In the genomic region with DNA sequence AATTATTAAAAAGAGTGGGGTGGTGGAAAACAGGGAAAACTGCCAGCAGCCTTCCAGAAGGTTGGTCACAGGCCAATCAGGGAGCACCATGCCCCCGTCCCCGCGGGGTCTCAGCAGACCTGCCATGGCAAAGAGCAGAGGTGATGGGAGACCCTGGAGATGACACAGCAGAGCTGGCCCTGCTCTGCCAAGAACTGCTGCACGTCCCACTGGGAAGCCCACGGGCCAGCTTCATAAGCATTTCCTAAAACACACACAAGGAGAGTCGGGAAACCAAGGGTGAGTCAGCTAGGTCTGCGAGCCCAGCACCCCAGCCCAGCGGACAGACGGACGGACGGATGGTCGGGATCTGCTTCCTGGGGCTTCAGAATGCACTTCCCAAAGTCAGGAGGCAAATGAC, we compare ENCODE assay signal across 8 mouse cellular contexts.
DNase-seq lines count a peak whose midpoint lies in the region; ATAC-seq lines count a peak whose summit lies in the region.

No protein-coding gene starts in this region.

- H3K27ac ChIP-seq in kidney, embryonic 15.5 days = no peak overlapping the region
- peak overlapping the region; percentile 73 for H3K27ac ChIP-seq in hindbrain, embryonic 13.5 days
- no peak overlapping the region for H3K27ac ChIP-seq in liver, embryonic 12.5 days

- no peak overlapping the region for H3K9ac ChIP-seq in kidney, embryonic 15.5 days
- H3K9ac ChIP-seq in hindbrain, embryonic 13.5 days = no peak overlapping the region
- no peak overlapping the region for H3K9ac ChIP-seq in liver, embryonic 12.5 days

- H3K4me2 ChIP-seq in kidney, embryonic 15.5 days = no peak overlapping the region
- no peak overlapping the region for H3K4me2 ChIP-seq in hindbrain, embryonic 13.5 days
- H3K4me2 ChIP-seq in liver, embryonic 12.5 days = no peak overlapping the region

- H3K36me3 ChIP-seq in kidney, embryonic 15.5 days = no peaks in the 10 kb centered on the region
- peaks cover 61% of the 10 kb centered on the region for H3K36me3 ChIP-seq in hindbrain, embryonic 13.5 days
- peaks cover 29% of the 10 kb centered on the region for H3K36me3 ChIP-seq in liver, embryonic 12.5 days

- no peak overlapping the region for H3K4me3 ChIP-seq in kidney, embryonic 15.5 days (replicated peaks)
- H3K4me3 ChIP-seq in hindbrain, embryonic 13.5 days = no peak overlapping the region
- H3K4me3 ChIP-seq in liver, embryonic 12.5 days = no peak overlapping the region

- H3K27me3 ChIP-seq in kidney, embryonic 15.5 days = no peaks in the 10 kb centered on the region
- no peaks in the 10 kb centered on the region for H3K27me3 ChIP-seq in hindbrain, embryonic 13.5 days
- no peaks in the 10 kb centered on the region for H3K27me3 ChIP-seq in liver, embryonic 12.5 days (replicated peaks)

- DNase-seq in cerebellum, adult 11-12 months = peak; percentile 43
- no peak for DNase-seq in cerebellum, postnatal 36 days
- peak; percentile 10 for DNase-seq in kidney, postnatal 14 days
- DNase-seq in MN1 (ENCODE audit: low spot score) = peak; percentile 40
- DNase-seq in ovary, adult 18-20 months (ENCODE audit: low spot score) = no peak

- no peaks in the 10 kb centered on the region for H3K9me3 ChIP-seq in kidney, embryonic 15.5 days (replicated peaks)
- H3K9me3 ChIP-seq in hindbrain, embryonic 13.5 days = no peaks in the 10 kb centered on the region
- no peaks in the 10 kb centered on the region for H3K9me3 ChIP-seq in liver, embryonic 12.5 days (replicated peaks)

- H3K4me1 ChIP-seq in kidney, embryonic 15.5 days = peaks cover 24% of the 10 kb centered on the region
- H3K4me1 ChIP-seq in hindbrain, embryonic 13.5 days (replicated peaks) = peaks cover 36% of the 10 kb centered on the region
- no peaks in the 10 kb centered on the region for H3K4me1 ChIP-seq in liver, embryonic 12.5 days

- ATAC-seq in kidney, embryonic 15.5 days (replicated peaks; ENCODE audit: low FRiP score) = no peak
- ATAC-seq in hindbrain, embryonic 13.5 days (ENCODE audit: low FRiP score) = no peak
- no peak for ATAC-seq in liver, embryonic 12.5 days

- WGBS in kidney, embryonic 15.5 days = 75% methylated on average over 12 of the region's 12 CpGs
- WGBS in hindbrain, embryonic 13.5 days = 89% methylated on average over 12 of the region's 12 CpGs
- WGBS in liver, embryonic 12.5 days (ENCODE audit: insufficient replicate concordance) = 89% methylated on average over 12 of the region's 12 CpGs

Comparison
In these comparisons a context has a peak if more than half of its experiments do, and no peak if none do; other contexts are left out.
1. DNase-seq: peak in cerebellum, adult 11-12 months (single experiment), kidney, postnatal 14 days (single experiment) and MN1 (single experiment); none in cerebellum, postnatal 36 days (0 of 2) and ovary, adult 18-20 months (single experiment).